Mouse (Mus musculus) liver, adult 2 months (tissue): ENCODE measurements around the gene Acox2. TPM values are rescaled to one million over a fixed set of nuclear protein-coding genes. Genes with fewer than 3 reads are reported as not detected.

Source experiments
- DNase-seq: peaks from one replicate; pipeline ENCODE4 v3.0.0-alpha.2; 2011; ENCODE audit warnings: low read depth, low spot score; ENCODE audit errors: extremely low read depth
- H3K27ac ChIP-seq: fragments of 200-500 bp; replicated peaks from 2 replicates; pipeline ENCODE4 v1.5.1; 2012; ENCODE audit warnings: low read depth, mild to moderate bottlenecking, control low read depth, inconsistent platforms, low read length; ENCODE audit not compliant: insufficient read depth
- H3K27me3 ChIP-seq: fragments of 200-500 bp; 2 replicates; pipeline ENCODE4 v1.6.1; 2012; ENCODE audit warnings: mild to moderate bottlenecking, moderate library complexity, low read length, inconsistent platforms; ENCODE audit not compliant: control insufficient read depth, insufficient read depth
- H3K36me3 ChIP-seq: fragments of 200-500 bp; 2 replicates; pipeline ENCODE4 v1.6.1; 2012; ENCODE audit warnings: low read length, inconsistent platforms; ENCODE audit not compliant: control insufficient read depth, insufficient read depth
- H3K4me1 ChIP-seq: fragments of 200-500 bp; 2 replicates; pipeline ENCODE4 v1.6.1; 2011; ENCODE audit warnings: low read length; ENCODE audit not compliant: control insufficient read depth, insufficient read depth
- H3K4me3 ChIP-seq: fragments of 200-500 bp; 2 replicates; pipeline ENCODE4 v1.5.1; 2011; ENCODE audit warnings: low read depth, mild to moderate bottlenecking, control low read depth, low read length, moderate library complexity; ENCODE audit not compliant: insufficient read depth
- H3K79me2 ChIP-seq: fragments of 200-500 bp; 2 replicates; pipeline ENCODE4 v1.6.1; 2012; ENCODE audit warnings: inconsistent platforms, mild to moderate bottlenecking, low read length, moderate library complexity; ENCODE audit not compliant: control insufficient read depth, insufficient read depth
- H3K9ac ChIP-seq: fragments of 200-500 bp; 2 replicates; pipeline ENCODE4 v1.6.1; 2012; ENCODE audit warnings: low read depth, mild to moderate bottlenecking, control low read depth, inconsistent platforms, low read length
- CTCF ChIP-seq: fragments of 200-500 bp; IDR thresholded peaks from 2 replicates; pipeline ENCODE4 v1.5.1; 2011; ENCODE audit warnings: low read depth, low read length, control low read depth
- POLR2A ChIP-seq: fragments of 200-500 bp; IDR thresholded peaks from 2 replicates; pipeline ENCODE4 v1.6.1; 2011; ENCODE audit warnings: low read length, control low read depth; ENCODE audit not compliant: insufficient read depth; ENCODE audit errors: extremely low read depth
- WGBS: fragments of 180-500 bp; shearing (Covaris S2); methylation state at CpG from one replicate; pipeline ENCODE4 v1.1.7; 2018; 5-methylcytosine and 5-hydroxymethylcytosine counted together
- polyA plus RNA-seq: library from polyadenylated mRNA; depleted of rRNA; stranded (reverse); fragments of >200 nt; gene quantifications from 2 replicates; pipeline ENCODE4 v1.2.3, GENCODE M21; 2012; rRNA removed
- total RNA-seq: library from RNA; depleted of rRNA; stranded (reverse); fragments of >200 nt; gene quantifications from 2 replicates; pipeline ENCODE4 v1.2.3, GENCODE M21; 2014; rRNA removed

Gene Acox2
- total and polyA plus RNA-seq, 2 experiments: 213 to 301 TPM

DNA sequence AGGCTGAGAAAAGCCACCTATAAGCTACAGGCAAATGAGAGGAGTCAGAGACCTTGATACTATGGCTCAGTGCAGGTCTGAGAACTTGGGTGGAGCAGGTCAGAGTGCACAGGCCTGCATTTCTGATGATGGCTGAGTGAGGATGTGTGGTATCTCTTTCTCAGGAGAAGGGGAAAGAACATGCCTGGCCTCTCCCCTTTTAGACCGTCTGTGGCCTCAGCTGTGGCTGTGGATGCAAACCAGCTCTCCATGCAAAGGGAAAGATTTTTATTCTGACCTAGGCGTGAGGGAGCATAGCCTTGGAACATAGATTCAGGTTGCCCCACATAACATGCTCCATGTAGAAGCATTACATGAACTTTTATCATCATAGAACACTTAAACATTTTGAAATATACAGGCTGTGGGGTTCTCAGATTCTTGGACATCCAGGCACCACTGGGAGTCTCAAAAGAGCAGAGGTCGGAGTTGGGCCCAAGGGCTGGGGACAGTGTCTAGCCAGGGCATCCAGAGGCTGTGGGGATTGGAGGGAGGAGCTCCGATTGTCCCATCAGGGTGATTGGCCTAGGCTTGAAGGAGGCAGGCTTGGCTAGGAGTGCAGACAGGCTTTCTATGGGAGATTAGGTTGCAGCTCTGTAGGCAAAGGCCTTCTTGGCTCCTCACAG, 78.7 kb downstream of the Acox2 start:
- WGBS: 84% methylated on average over 4 of the region's 4 CpGs
- no peak for DNase-seq
- H3K79me2 ChIP-seq: no peaks in the 10 kb centered on the region
- no peaks in the 10 kb centered on the region for H3K4me1 ChIP-seq
- H3K27me3 ChIP-seq: no peaks in the 10 kb centered on the region
- H3K9ac ChIP-seq: no peak overlapping the region
- H3K4me3 ChIP-seq: no peak overlapping the region
- TF ChIP-seq CTCF: no peak
- TF ChIP-seq POLR2A: no peak
- no peak overlapping the region for H3K27ac ChIP-seq
- no peaks in the 10 kb centered on the region for H3K36me3 ChIP-seq

DNA sequence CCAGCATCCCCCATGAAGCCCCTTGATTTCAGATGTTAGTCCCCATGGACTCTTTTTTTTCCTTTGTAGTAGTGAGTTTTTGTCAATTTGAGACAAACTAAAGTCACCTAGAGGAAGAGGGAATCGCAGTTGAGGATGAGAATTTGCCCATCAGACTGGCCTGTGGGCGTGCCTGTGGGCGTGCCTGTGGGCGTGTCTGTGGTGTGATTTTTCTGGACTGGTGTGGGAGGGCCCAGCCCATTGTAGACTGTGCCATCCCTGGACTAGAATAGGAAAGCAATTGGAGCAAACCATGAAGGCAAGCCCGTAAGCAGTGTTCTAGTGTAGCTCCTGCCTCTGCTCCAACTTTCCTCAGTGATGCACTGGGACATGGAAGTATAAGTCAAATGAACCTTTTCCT, 82.9 kb downstream of the Acox2 start:
- DNase-seq: peak; percentile 83
- Histone ChIP-seq H3K4me1 (peaks cover 9% of the 10 kb centered on the region; the same call in 1 of the 2 replicates), H3K4me3 (no peak overlapping the region), H3K27me3 (no peaks in the 10 kb centered on the region), H3K27ac (peak overlapping the region; percentile 28), H3K79me2 (peaks cover 8% of the 10 kb centered on the region; the same call in 1 of the 2 replicates), H3K36me3 (0 out of 2 replicates have a peak, but pooled peaks cover 2% of the 10 kb centered on the region), H3K9ac (no peak overlapping the region)
- 25% methylated on average over 5 of the region's 5 CpGs for WGBS
- TF ChIP-seq CTCF (no peak), POLR2A (no peak)

Other genes starting within 250 kb of the Acox2 start
- 18.8 and 19.5 TPM in 2 replicates for gene Rpp14, start 179.0 kb downstream of the Acox2 start, total RNA-seq
- gene Rpp14, start 179.0 kb downstream of the Acox2 start, polyA plus RNA-seq: 5.4 and 6.9 TPM in 2 replicates
- 13.6 and 18.4 TPM in 2 replicates for gene Pxk, start 161.1 kb downstream of the Acox2 start, total RNA-seq
- 14.1 and 17.5 TPM in 2 replicates for gene Pxk, start 161.1 kb downstream of the Acox2 start, polyA plus RNA-seq
- 138 and 177 TPM in 2 replicates for gene Pdhb, start 86.3 kb downstream of the Acox2 start, total RNA-seq
- 53.3 and 62.8 TPM in 2 replicates for gene Pdhb, start 86.3 kb downstream of the Acox2 start, polyA plus RNA-seq
- gene Kctd6, start 45.2 kb downstream of the Acox2 start, total RNA-seq: 4.3 and 5.2 TPM in 2 replicates
- gene Kctd6, start 45.2 kb downstream of the Acox2 start, polyA plus RNA-seq: 3.9 and 5.1 TPM in 2 replicates
- gene Fam107a, start 58.7 kb upstream of the Acox2 start, total RNA-seq: 0.27 TPM in 1 of 2 replicates, not detected in the other
- gene Fam107a, start 58.7 kb upstream of the Acox2 start, polyA plus RNA-seq: not detected in 2 replicates
- 0.07 and 0.09 TPM in 2 replicates for gene Oit1, start 119.4 kb upstream of the Acox2 start, total RNA-seq
- gene Oit1, start 119.4 kb upstream of the Acox2 start, polyA plus RNA-seq: 0.11 and 0.24 TPM in 2 replicates